Mouse (Mus musculus) left cerebral cortex, adult 9 months (tissue): ENCODE data around the gene Brsk2.

Experiments used
- DNase-seq, 2 experiments: peaks; one replicate each; pipeline ENCODE4 v3.0.0; 2022; ENCODE audit warnings: low spot score in 2 of 2

The Brsk2 gene

DNA sequence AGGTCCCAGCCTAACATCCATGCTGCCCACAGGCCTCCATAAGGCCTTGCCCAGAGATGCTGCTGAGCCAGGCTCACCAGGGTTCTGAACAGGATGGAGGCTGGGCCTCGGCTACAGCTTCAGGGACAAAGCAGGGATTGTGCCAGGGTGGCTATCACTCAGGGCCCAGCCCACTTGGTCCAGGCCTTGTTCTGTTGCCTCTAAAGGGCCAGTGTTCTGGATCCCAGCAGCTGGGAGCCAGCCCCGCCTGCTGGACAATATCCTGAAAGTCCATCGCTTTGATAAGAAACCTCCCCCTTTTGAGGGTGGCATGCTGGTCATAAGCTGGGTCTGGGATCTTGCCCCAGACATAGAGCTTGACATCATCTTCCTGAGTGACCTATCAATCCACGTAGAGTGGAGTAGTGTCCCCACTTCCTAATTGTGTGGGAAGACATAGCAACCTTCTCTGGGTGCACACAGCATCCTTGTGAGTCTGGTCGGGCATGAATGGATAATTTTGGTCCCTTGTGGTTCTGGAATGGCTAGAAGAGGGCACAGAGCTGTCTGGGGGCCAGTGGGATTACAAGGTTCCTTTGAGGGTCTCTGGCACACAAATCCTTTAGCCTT, 6.1 kb downstream of the Brsk2 start:
- DNase-seq: peak in 1 of 2 experiments; percentile 60

DNA sequence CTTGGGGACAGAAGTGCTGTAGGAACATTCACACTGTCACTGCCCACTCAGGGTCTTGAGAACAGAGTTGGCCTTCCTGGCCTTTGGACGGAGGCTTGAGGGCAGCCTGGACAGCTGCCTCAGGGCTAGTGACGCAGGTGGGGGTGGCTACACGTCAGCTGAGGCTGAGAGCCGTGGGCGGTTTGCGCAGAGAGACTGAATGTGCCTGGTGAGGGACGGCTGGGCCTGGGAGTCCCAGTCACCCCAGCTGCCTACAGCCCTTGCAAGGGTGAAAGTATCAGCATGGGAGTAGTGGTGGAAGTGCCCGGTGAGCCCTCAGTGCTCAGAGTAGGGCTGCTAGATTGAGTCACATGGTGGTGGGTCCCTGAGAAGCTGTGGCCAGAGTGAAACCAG, 6.6 kb downstream of the Brsk2 start:
- DNase-seq: peak in 1 of 2 experiments; percentile 60

DNA sequence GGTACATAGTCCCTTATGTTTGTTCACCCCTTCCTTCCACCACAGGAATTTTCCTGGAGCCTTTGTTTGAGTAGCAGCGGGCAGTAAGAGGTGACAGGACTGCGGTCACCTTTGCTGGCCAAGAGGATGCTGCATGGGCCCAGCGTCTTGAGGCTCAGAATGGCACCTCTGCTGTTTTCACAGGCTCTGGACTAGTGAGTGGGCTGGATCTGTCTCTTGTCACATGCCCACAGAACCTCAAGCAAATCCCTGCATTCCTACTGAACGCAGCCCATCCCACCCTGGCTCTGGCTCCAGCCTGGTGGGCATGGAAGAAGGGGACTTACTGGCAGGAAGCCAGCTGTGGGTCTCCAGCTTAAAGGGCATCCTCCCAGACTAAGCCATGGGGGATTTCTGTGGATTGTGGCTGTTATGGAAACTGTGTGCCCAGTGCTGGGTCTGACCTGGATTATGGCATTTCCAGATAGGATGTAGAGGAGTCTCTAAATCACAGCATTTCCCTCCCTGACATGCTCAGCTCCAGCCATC, 8.0 kb downstream of the Brsk2 start:
- no peak for DNase-seq

DNA sequence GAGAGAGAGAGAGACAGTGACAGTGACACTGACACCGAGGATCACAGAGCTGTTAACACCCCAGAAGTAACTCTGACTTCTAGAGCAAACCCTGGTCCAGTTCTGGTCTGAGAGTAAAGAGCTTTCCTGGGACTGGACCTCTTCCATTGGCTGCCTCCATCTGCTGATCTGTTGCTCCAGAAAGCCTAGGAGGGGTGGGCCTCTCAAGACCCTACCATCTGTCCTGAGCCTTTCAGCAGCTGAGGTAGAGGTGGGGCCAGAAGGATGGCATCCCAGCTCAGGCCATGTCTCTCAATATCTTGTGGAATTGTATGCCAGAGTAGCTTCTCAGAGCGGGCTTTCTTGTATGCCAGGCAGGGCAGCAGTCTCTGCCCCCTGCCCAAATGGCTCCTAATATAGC, 8.7 kb downstream of the Brsk2 start:
- no peak for DNase-seq

DNA sequence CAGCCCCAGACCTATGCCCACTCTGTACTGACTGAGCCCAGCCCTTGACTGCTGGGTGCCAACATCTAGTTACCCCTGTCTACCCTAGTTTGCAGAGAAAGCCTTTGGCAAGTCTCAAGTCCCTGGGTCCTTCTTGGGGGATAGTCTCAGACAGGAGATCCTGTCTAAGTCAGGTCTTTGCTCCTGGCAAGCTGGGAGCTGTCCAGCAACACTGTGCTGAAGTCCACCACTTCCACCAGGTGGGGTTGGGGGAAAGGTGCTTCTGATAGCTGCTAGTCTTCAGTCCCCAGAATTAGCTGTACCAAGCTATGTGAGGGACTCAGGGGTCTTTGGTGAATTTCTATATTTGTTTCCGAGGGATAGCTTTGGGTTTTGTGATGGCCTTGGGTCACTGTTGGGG, 9.6 kb downstream of the Brsk2 start:
- no peak for DNase-seq

DNA sequence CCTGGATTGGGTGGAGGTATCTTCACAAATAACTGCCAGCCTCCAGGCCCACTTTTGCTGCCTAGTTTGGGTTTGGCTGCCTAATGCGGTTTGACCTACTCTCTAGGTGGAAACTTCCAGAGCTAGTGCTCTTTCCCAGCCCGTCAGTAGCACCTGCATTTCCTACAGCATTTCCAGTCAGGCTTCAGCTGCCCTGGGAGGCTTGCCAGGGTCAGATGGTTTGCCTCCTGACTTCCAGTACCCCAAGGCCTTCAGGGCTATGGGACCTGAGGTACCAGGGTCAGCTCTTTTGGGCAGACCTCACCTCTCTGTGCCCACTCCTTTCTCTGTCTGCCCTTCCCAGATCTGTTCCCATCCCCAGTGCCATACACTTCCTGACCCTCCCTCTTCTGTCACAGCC, 11.4 kb downstream of the Brsk2 start:
- no peak for DNase-seq

GRCm38 (mm10) chr7:141961491-141961890, 11.9 kb downstream of the Brsk2 start:
- DNase-seq: peak in 1 of 2 experiments; percentile 61

DNA sequence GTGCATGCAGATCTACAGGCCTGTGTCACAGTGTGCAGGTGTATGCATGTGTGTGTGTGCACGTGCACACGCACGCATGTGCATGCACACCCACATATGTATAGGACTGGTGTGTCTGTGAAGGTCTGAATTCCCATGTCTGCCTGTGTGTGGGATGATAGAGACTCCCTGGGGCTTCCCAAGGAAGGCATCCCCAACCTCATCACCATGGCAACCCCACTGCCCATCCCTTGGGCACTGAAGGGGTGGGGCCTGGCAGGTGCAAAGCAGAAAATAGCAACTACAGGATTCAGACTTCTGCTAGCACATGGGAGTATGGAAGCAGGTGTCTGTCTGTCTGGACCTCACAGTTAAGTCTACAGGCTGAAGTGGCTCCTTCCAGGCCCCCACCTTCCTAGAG, 13.0 kb downstream of the Brsk2 start:
- DNase-seq: peak in 1 of 2 experiments; percentile 51

- DNase-seq: no peak
Observed at GRCm38 (mm10) chr7:141966281-141966680, 16.7 kb downstream of the Brsk2 start.

- peak in 1 of 2 experiments; percentile 66 for DNase-seq
Observed at GRCm38 (mm10) chr7:141972831-141973619, 23.5 kb downstream of the Brsk2 start.

- DNase-seq: no peak
Observed at GRCm38 (mm10) chr7:141978003-141978402, 28.5 kb downstream of the Brsk2 start.

DNA sequence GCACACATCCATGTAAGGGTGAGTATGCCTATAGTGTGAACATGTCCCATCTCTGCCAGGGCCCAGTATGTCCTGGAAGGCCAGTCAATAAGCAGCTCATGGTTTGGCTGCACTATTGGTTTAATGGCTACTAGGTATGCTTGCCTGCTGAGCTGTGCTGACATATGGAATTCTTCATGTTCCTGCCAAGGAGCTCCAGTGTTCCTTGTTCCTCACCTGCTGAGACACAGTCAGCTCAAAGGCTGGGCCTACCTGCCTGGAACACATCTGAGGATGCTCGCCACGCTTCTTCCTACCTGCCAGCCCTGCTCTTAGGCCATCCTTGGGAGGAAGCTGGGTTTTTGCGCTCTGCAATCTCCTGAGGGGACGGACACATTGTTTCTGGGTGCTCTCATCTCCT, 29.7 kb downstream of the Brsk2 start:
- no peak for DNase-seq

DNA sequence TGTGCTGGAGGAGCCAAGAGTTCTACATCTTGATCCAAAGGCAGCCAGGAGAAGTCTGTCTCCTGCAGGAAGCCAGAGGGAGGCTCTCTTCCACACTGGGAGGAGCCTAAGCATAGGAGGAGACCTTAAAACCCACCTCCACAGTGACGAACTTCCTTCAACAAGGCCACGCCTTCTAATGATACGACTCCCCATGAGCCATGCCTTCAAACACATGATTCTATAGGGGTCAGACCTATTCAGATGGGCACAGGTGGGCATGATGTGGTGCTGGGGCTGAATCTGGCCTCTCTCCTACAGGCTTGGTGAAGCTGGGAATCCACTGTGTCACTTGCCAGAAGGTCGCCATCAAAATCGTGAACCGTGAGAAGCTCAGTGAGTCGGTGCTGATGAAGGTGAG, 31.7 kb downstream of the Brsk2 start:
- no peak for DNase-seq

- DNase-seq: no peak
Observed at GRCm38 (mm10) chr7:141988314-141988806, 38.8 kb downstream of the Brsk2 start.

GRCm38 (mm10) chr7:141991183-141991582, 41.6 kb downstream of the Brsk2 start:
- no peak for DNase-seq

DNA sequence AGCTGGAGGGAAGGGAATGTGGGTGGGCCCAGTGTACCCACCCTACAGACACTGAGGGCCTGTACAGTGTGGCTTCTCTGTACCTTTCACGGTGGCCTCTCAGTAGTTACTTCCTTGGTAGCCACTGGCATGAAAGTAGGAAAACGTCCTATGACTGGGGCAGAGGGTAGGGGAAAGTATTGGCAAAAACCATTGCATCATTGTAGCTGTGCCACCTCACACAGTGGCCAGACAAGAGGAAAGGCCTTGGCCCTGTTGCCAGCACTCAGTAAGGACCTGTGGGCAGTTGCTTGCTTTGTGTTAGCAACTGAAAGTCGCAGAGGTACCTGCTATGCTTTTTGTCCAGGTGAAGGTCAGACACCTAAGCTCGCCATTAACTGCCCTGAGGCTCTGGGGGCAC, 44.6 kb downstream of the Brsk2 start:
- no peak for DNase-seq

DNA sequence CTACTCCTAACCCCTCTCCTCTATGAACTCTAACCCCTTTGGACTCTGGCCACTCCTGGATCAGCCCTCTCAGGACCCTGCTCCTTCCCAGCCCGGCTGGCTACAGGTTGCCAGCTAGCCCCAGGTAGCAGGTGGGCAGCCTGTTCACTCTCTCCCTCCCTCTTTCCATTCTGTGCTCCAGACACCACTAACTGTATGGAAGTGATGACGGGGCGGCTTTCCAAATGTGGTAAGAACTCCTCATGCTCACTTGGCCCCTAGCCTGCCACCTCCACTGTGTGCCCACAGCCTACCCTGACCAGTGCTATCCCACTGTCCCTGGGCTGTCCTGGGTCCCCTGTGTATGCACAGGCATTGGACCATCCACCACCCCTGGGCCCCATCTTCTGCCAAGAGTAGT, 51.1 kb downstream of the Brsk2 start:
- no peak for DNase-seq

- no peak for DNase-seq
Observed at GRCm38 (mm10) chr7:142001597-142002340, 52.2 kb downstream of the Brsk2 start.

- no peak for DNase-seq
Observed at GRCm38 (mm10) chr7:142016562-142016961, 67.0 kb downstream of the Brsk2 start.

- no peak for DNase-seq
Observed at GRCm38 (mm10) chr7:142019699-142020098, 70.1 kb downstream of the Brsk2 start.

- DNase-seq: no peak
Observed at GRCm38 (mm10) chr7:142020827-142021226, 71.3 kb downstream of the Brsk2 start.

DNA sequence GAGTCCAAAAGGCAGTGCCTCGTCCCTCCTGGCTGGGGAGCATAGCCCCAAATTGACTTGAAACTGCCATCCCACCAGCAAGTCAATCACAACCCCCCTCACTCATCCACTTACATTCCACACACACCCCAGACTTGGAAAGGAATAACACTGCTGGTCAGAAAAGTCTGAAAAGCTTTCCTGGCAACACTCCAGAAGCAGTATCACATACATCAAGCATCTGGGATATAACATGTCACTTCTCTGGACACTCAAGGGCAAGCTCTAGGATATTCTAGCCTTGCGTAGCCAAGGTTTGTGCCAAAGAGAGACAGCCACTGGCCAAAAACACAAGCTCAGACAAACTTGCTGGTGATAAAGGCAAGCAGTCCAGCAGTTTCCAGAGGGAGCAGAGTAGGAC, 75.6 kb downstream of the Brsk2 start:
- no peak for DNase-seq
